Mouse (Mus musculus) fat pad, adult 2 months (tissue): ENCODE measurements around the gene Kcnk5.

Experiments used
- DNase-seq: peaks from one replicate; pipeline ENCODE4 v3.0.0-alpha.2; 2011; ENCODE audit warnings: low read depth, low spot score; ENCODE audit errors: extremely low read depth

Kcnk5 gene

GRCm38 (mm10) chr14:20120868-20121267 is 60.7 kb downstream of the Kcnk5 start:
- no peak for DNase-seq

- DNase-seq: no peak
These were observed 61.6 kb downstream of the Kcnk5 start for GRCm38 (mm10) chr14:20120012-20120411.

GRCm38 (mm10) chr14:20116149-20116605 is 65.4 kb downstream of the Kcnk5 start:
- no peak for DNase-seq

- DNase-seq: no peak
These were observed 66.7 kb downstream of the Kcnk5 start for GRCm38 (mm10) chr14:20114951-20115350.

GRCm38 (mm10) chr14:20113964-20114363 is 67.6 kb downstream of the Kcnk5 start:
- no peak for DNase-seq

GRCm38 (mm10) chr14:20113189-20113961 is 68.2 kb downstream of the Kcnk5 start:
- no peak for DNase-seq

- DNase-seq: no peak
These were observed 69.4 kb downstream of the Kcnk5 start for GRCm38 (mm10) chr14:20112218-20112617.

- no peak for DNase-seq
These were observed 70.7 kb downstream of the Kcnk5 start for GRCm38 (mm10) chr14:20110945-20111344.

GRCm38 (mm10) chr14:20106271-20106670 is 75.3 kb downstream of the Kcnk5 start:
- DNase-seq: no peak

GRCm38 (mm10) chr14:20103207-20103606 is 78.4 kb downstream of the Kcnk5 start:
- DNase-seq: no peak

- DNase-seq: no peak
These were observed 83.5 kb downstream of the Kcnk5 start for GRCm38 (mm10) chr14:20098061-20098460.

- DNase-seq: no peak
These were observed 86.7 kb downstream of the Kcnk5 start for GRCm38 (mm10) chr14:20094942-20095341.

- no peak for DNase-seq
These were observed 88.1 kb downstream of the Kcnk5 start for GRCm38 (mm10) chr14:20093493-20093892.
